Mouse (Mus musculus) stomach, embryonic 15.5 days (tissue): Measurements from ENCODE around the gene Ly6c2. TPM values are rescaled to one million over a fixed set of nuclear protein-coding genes. Genes with fewer than 3 reads are reported as not detected.
"Not testable (repeated sequence)": the region's sequence is repeated elsewhere in the genome, so short reads cannot be mapped to it uniquely, and the experiment has no call there.

Experiments
- ATAC-seq: fragments of 200-750 bp; cut with Nextera tagmentation; 2 replicates; pipeline ENCODE4 v1.8.0; 2017; ENCODE audit warnings: low read depth, moderate number of reproducible peaks, moderate TSS enrichment; ENCODE audit not compliant: insufficient read depth, low FRiP score
- H3K27ac ChIP-seq: fragments of 300-500 bp; sonication (generic); 2 replicates; pipeline ENCODE4 v1.5.1; 2015; ENCODE audit warnings: mild to moderate bottlenecking, inconsistent platforms
- H3K27me3 ChIP-seq: fragments of 300-500 bp; sonication (generic); replicated peaks from 2 replicates; pipeline ENCODE4 v1.6.1; 2015; ENCODE audit warnings: inconsistent platforms
- H3K36me3 ChIP-seq: fragments of 300-500 bp; sonication (generic); 2 replicates; pipeline ENCODE4 v1.6.1; 2015; ENCODE audit warnings: inconsistent platforms
- H3K4me1 ChIP-seq: fragments of 300-500 bp; sonication (generic); 2 replicates; pipeline ENCODE4 v1.6.1; 2015; ENCODE audit warnings: inconsistent platforms
- H3K4me2 ChIP-seq: fragments of 300-500 bp; sonication (generic); 2 replicates; pipeline ENCODE4 v1.6.1; 2015; ENCODE audit warnings: mild to moderate bottlenecking, inconsistent platforms
- H3K4me3 ChIP-seq: fragments of 300-500 bp; sonication (generic); replicated peaks from 2 replicates; pipeline ENCODE4 v1.5.1; 2015; ENCODE audit warnings: inconsistent platforms
- H3K9ac ChIP-seq: fragments of 300-500 bp; sonication (generic); 2 replicates; pipeline ENCODE4 v1.6.1; 2015; ENCODE audit warnings: inconsistent platforms
- H3K9me3 ChIP-seq: fragments of 300-500 bp; sonication (generic); 2 replicates; pipeline ENCODE4 v1.6.1; 2016; ENCODE audit warnings: inconsistent platforms
- WGBS: fragments of 180-500 bp; shearing (Covaris S2); methylation state at CpG from one replicate; pipeline ENCODE4 v1.1.7; 2015; 5-methylcytosine and 5-hydroxymethylcytosine counted together
- polyA plus RNA-seq: library from polyadenylated mRNA; unstranded; fragments of >200 nt; fragmentation: Nextera tagmentation; extraction: Ambion mirVana; gene quantifications from 2 replicates; pipeline ENCODE4 v1.2.1, GENCODE M21; 2015

Ly6c2 gene
- polyA plus RNA-seq, 1 experiment from 2014 or later: 10.0 TPM

DNA sequence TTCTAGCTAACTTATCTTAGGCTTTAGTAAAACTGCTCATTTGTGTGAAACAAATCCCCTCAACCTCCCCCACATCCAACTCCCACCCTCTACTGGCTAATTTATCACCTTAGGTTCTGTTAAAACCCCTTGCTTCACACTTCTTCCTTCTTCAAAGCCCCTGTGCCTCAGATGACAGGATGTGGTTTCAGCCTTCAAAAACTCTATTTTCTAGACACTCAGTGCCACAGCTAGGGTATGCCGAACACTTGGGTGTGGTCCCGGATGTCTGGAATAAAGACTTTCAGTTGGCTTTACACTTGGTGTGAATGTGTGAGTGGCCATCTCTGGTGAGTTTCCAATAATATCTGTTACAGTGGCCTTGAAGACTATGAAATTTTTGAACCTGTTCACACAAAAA is 4.8 kb upstream of the Ly6c2 start:
- Histone ChIP-seq H3K4me3 (no peak overlapping the region), H3K4me2 (no peak overlapping the region), H3K9ac (no peak overlapping the region), H3K36me3 (no peaks in the 10 kb centered on the region), H3K27me3 (no peaks in the 10 kb centered on the region), H3K9me3 (no peaks in the 10 kb centered on the region), H3K27ac (no peak overlapping the region), H3K4me1 (no peaks in the 10 kb centered on the region)
- 83% methylated on average over 2 of the region's 2 CpGs for WGBS
- ATAC-seq: no peak

DNA sequence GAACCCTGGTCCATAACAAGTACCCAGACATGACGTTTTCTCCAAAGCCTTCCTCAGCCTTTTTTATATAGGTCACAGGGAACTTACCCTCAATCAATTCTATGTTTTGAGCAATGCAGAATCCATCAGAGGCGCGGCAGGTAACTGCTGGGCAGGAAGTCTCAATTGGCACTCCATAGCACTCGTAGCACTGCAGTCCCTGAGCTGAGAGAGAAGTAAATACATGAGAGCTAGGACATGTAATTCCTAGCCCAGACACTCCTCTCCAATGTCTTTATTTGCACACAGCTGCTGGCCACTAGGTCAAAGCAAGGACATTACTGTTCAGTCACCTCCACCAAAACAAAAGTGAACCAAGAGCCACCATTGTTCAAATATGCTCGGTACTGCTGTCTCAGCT is 1.3 kb downstream of the Ly6c2 start:
- whole genome bisulfite sequencing: 57% methylated on average over 2 of the region's 5 CpGs
- not testable (repeated sequence) for H3K36me3 ChIP-seq, H3K9ac ChIP-seq, H3K4me3 ChIP-seq, H3K4me1 ChIP-seq, H3K27ac ChIP-seq, H3K27me3 ChIP-seq, H3K4me2 ChIP-seq, H3K9me3 ChIP-seq, ATAC-seq

- Histone ChIP-seq H3K27me3 (no peaks in the 10 kb centered on the region), H3K4me3 (no peak overlapping the region), H3K36me3 (no peaks in the 10 kb centered on the region), H3K9me3 (no peaks in the 10 kb centered on the region), H3K9ac (no peak overlapping the region), H3K4me2 (no peak overlapping the region), H3K4me1 (no peaks in the 10 kb centered on the region), H3K27ac (no peak overlapping the region)
- 69% methylated on average over 10 of the region's 10 CpGs for WGBS
- ATAC-seq: no peak
These were observed 12.5 kb downstream of the Ly6c2 start for GRCm38 (mm10) chr15:75099261-75099660.

DNA sequence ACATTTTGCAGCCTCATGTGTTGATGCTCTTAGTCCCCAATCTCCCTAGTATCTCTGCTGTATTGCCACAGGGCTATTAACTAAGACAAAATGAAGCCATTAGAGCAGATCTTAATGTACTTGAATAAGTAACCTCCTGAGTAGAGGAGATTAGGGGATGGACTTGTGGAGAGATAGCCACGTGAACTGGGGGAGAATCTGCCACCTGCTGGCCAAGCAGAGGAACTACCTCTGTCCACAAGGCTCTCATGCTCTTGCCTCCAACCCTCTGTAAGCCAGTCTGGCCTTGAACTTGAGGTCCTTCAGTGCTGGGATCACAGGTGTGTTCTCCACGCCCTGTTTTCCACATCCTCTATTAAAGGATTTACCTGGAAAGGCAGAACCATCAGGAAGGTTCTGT is 23.7 kb downstream of the Ly6c2 start:
- H3K9me3 ChIP-seq, H3K36me3 ChIP-seq, H3K4me3 ChIP-seq, H3K27me3 ChIP-seq, H3K27ac ChIP-seq, ATAC-seq, H3K4me2 ChIP-seq, H3K4me1 ChIP-seq, H3K9ac ChIP-seq: not testable (repeated sequence)
- 11% methylated on average over 2 of the region's 2 CpGs for whole genome bisulfite sequencing

- Histone ChIP-seq H3K9me3 (no peaks in the 10 kb centered on the region), H3K36me3 (no peaks in the 10 kb centered on the region), H3K4me2 (no peak overlapping the region), H3K4me1 (no peaks in the 10 kb centered on the region), H3K4me3 (no peak overlapping the region), H3K27ac (no peak overlapping the region), H3K9ac (no peak overlapping the region), H3K27me3 (no peaks in the 10 kb centered on the region)
- no peak for ATAC-seq
- WGBS: 86% methylated on average over 4 of the region's 4 CpGs
These were observed 41.8 kb downstream of the Ly6c2 start for GRCm38 (mm10) chr15:75069965-75070364.

DNA sequence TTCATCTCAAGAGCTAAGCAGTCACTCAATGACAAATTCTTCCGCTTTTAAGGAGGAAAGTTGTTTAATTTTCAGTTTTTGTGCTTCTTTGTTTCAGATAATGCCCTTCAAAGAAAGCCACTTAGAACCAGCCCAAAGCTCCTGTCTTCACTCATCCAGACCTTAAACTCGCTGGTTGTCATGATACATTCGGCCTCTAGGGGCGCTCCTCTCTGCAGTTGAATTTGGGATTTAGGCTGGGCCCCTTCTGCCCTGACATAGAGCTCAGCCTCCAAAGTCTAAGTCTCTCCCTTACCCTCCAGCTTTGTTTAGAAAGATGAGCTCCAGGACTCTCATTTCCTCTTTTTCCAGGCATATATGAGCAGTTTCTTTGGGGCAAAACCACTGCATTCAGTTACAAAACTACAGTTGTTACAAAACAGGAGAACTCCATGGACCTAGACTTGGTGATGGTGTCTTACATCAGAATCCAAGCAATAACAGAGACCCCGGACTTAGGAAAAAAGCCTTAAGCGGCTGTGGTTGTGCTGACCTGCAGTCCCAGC is 49.7 kb downstream of the Ly6c2 start:
- H3K9me3 ChIP-seq, H3K27me3 ChIP-seq, H3K36me3 ChIP-seq, H3K9ac ChIP-seq, H3K4me2 ChIP-seq, H3K27ac ChIP-seq, H3K4me3 ChIP-seq, H3K4me1 ChIP-seq, ATAC-seq: not testable (repeated sequence)
- WGBS: 29% methylated on average over 6 of the region's 6 CpGs

GRCm38 (mm10) chr15:75060505-75060904 is 51.3 kb downstream of the Ly6c2 start:
- Histone ChIP-seq H3K4me2 (no peak overlapping the region), H3K4me1 (no peaks in the 10 kb centered on the region), H3K36me3 (no peaks in the 10 kb centered on the region), H3K4me3 (no peak overlapping the region), H3K27me3 (no peaks in the 10 kb centered on the region), H3K9me3 (no peaks in the 10 kb centered on the region), H3K27ac (no peak overlapping the region), H3K9ac (no peak overlapping the region)
- no peak for ATAC-seq

Other genes starting within 250 kb of the Ly6c2 start
- 0.09 and 0.28 TPM in 2 replicates for gene 2010109I03Rik, start 214.9 kb downstream of the Ly6c2 start, polyA plus RNA-seq
- gene Ly6i, start 128.5 kb downstream of the Ly6c2 start, polyA plus RNA-seq: 0.37 TPM in 1 of 2 replicates, not detected in the other
- 8.3 and 8.9 TPM in 2 replicates for gene Ly6a, start 113.9 kb downstream of the Ly6c2 start, polyA plus RNA-seq
- gene Ly6c1, start 63.1 kb downstream of the Ly6c2 start, polyA plus RNA-seq: 17.8 and 19.4 TPM in 2 replicates
- gene Ly6g, start 43.3 kb upstream of the Ly6c2 start, polyA plus RNA-seq: 0.37 and 1.1 TPM in 2 replicates
- gene BC025446, start 104.4 kb upstream of the Ly6c2 start, polyA plus RNA-seq: 6.3 and 10.5 TPM in 2 replicates
- gene Ly6f, start 156.5 kb upstream of the Ly6c2 start, polyA plus RNA-seq: 0.17 TPM in 1 of 2 replicates, not detected in the other